Comparison of ENCODE assay signal across 20 mouse cellular contexts in the genomic region with DNA sequence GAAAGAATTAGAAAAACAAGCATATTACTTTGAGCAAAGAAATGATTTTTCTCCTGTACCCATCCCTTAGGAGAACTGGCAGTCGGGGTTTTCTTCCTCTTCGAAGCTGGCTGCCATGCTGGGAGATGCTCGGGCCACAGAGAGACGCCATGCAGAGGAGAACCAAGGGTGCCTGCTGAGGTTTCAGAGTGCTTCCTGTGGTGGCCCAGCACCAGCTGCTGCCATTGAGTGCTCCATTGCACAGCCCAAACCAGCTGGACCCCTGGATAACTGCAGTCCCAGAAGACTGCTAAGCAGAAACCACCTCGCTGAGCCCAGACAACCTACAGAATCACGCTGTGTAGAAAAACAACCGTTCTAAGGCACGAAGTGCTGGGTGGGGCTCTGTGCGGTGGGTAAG. TPM values are rescaled to one million over a fixed set of nuclear protein-coding genes. Genes with fewer than 3 reads are reported as not detected.
DNase-seq lines count a peak whose midpoint lies in the region; ATAC-seq and TF ChIP-seq lines count a peak whose summit lies in the region.
"Had no signal": no experiment of that assay in that cellular context is flagged by ENCODE, and none has a peak within 500 bp of the region (broad histone marks: within the 10 kb centered on the region; RNA-seq: fewer than 3 reads in every experiment).

No protein-coding gene starts in this region.

- H3K27me3 ChIP-seq in midbrain, embryonic 12.5 days = peaks cover 32% of the 10 kb centered on the region
- H3K27me3 ChIP-seq in midbrain, embryonic 10.5 days (ENCODE audit: low read depth, poor library complexity, severe bottlenecking) = peaks cover 60% of the 10 kb centered on the region
- peaks cover 25% of the 10 kb centered on the region; the same call in 1 of the 2 replicates for H3K27me3 ChIP-seq in hindbrain, embryonic 13.5 days
- H3K27me3 ChIP-seq in midbrain, postnatal 0 days (ENCODE audit: insufficient read depth, low read length) = no peaks in the 10 kb centered on the region

- WGBS in midbrain, embryonic 12.5 days = 9% methylated on average over 9 of the region's 9 CpGs
- WGBS in midbrain, embryonic 10.5 days = 11% methylated on average over 9 of the region's 9 CpGs
- WGBS in hindbrain, embryonic 13.5 days = 5% methylated on average over 9 of the region's 9 CpGs
- WGBS in midbrain, postnatal 0 days = 8% methylated on average over 9 of the region's 9 CpGs

- no peak overlapping the region for H3K4me3 ChIP-seq in midbrain, embryonic 12.5 days
- H3K4me3 ChIP-seq in midbrain, embryonic 10.5 days = no peak overlapping the region
- H3K4me3 ChIP-seq in hindbrain, embryonic 13.5 days = no peak overlapping the region
- no peak overlapping the region for H3K4me3 ChIP-seq in midbrain, postnatal 0 days (ENCODE audit: low read depth, low read length)
- H3K4me3 ChIP-seq: embryonic facial prominence, embryonic 10.5 days; erythroblast, embryonic 14.5 days; limb, embryonic 15.5 days had no signal

- intact Hi-C loops in left cerebral cortex, postnatal 25 days (cut with DNase I) = no loop called here

- H3K4me2 ChIP-seq in midbrain, embryonic 12.5 days (replicated peaks) = no peak overlapping the region
- H3K4me2 ChIP-seq in hindbrain, embryonic 13.5 days = no peak overlapping the region
- H3K4me2 ChIP-seq in midbrain, postnatal 0 days (ENCODE audit: low read depth, low read length, poor library complexity, severe bottlenecking) = no peak overlapping the region
- H3K4me2 ChIP-seq: limb, embryonic 15.5 days had no signal

- no peaks in the 10 kb centered on the region for H3K36me3 ChIP-seq in midbrain, embryonic 12.5 days
- no peaks in the 10 kb centered on the region for H3K36me3 ChIP-seq in midbrain, embryonic 10.5 days
- H3K36me3 ChIP-seq in hindbrain, embryonic 13.5 days = no peaks in the 10 kb centered on the region
- no peaks in the 10 kb centered on the region for H3K36me3 ChIP-seq in midbrain, postnatal 0 days (ENCODE audit: insufficient read depth, low read length)
- H3K36me3 ChIP-seq: embryonic facial prominence, embryonic 10.5 days; G1E; limb, embryonic 15.5 days had no signal

- ATAC-seq in midbrain, embryonic 12.5 days (ENCODE audit: low FRiP score, low read depth) = no peak
- no peak for ATAC-seq in hindbrain, embryonic 13.5 days (ENCODE audit: low FRiP score)
- ATAC-seq in midbrain, postnatal 0 days (ENCODE audit: low FRiP score) = no peak
- ATAC-seq: CD4-positive, CD25-positive, alpha-beta regulatory T cell, adult 4 months; inflammation-experienced regulatory T-cells, adult 6 months had no signal

- peak overlapping the region; percentile 30; the same call in 1 of the 2 replicates for H3K27ac ChIP-seq in midbrain, embryonic 12.5 days (replicated peaks)
- H3K27ac ChIP-seq in midbrain, embryonic 10.5 days (replicated peaks) = no peak overlapping the region
- peak overlapping the region; percentile 19; the same call in 1 of the 2 replicates for H3K27ac ChIP-seq in hindbrain, embryonic 13.5 days
- peak overlapping the region; percentile 26; the same call in 1 of the 2 replicates for H3K27ac ChIP-seq in midbrain, postnatal 0 days (ENCODE audit: low read depth, low read length)
- H3K27ac ChIP-seq: embryonic facial prominence, embryonic 10.5 days; limb, embryonic 15.5 days had no signal

- peaks cover 54% of the 10 kb centered on the region for H3K4me1 ChIP-seq in midbrain, embryonic 12.5 days
- peaks cover 62% of the 10 kb centered on the region for H3K4me1 ChIP-seq in midbrain, embryonic 10.5 days
- peaks cover 63% of the 10 kb centered on the region for H3K4me1 ChIP-seq in hindbrain, embryonic 13.5 days (replicated peaks)
- peaks cover 22% of the 10 kb centered on the region; the same call in 1 of the 2 replicates for H3K4me1 ChIP-seq in midbrain, postnatal 0 days (ENCODE audit: insufficient read depth, low read length)

- TF ChIP-seq CTCF in midbrain, postnatal 0 days (IDR thresholded peaks at IDR 0.05) = no peak

- H3K9me3 ChIP-seq in midbrain, embryonic 12.5 days = no peaks in the 10 kb centered on the region
- no peaks in the 10 kb centered on the region for H3K9me3 ChIP-seq in midbrain, embryonic 10.5 days (replicated peaks)
- H3K9me3 ChIP-seq in hindbrain, embryonic 13.5 days = no peaks in the 10 kb centered on the region
- no peaks in the 10 kb centered on the region for H3K9me3 ChIP-seq in midbrain, postnatal 0 days (ENCODE audit: low read length)
- H3K9me3 ChIP-seq: embryonic facial prominence, embryonic 10.5 days; G1E; limb, embryonic 15.5 days had no signal

- H3K9ac ChIP-seq in midbrain, embryonic 12.5 days (replicated peaks) = no peak overlapping the region
- H3K9ac ChIP-seq in hindbrain, embryonic 13.5 days = peak overlapping the region; percentile 47; the same call in 1 of the 2 replicates
- no peak overlapping the region for H3K9ac ChIP-seq in midbrain, postnatal 0 days (replicated peaks; ENCODE audit: low read length, poor library complexity, severe bottlenecking)
- H3K9ac ChIP-seq: limb, embryonic 15.5 days had no signal

- peak; percentile 13 for DNase-seq in cerebellum, adult 9-10 months
- no peak for DNase-seq in cerebellum, postnatal 10 days
- DNase-seq in midbrain, embryonic 10.5 days (ENCODE audit: low spot score) = no peak
- DNase-seq in midbrain, postnatal 0 days (ENCODE audit: low spot score) = no peak
- DNase-seq in left cerebral cortex, postnatal 25 days (ENCODE audit: low spot score in 2 of 2) = no peak
- no peak for DNase-seq in right cerebral cortex, postnatal 25 days
- DNase-seq: adrenal gland, postnatal 36 days; cerebellum, postnatal 14 days; gastrocnemius, postnatal 25 days; kidney, adult 8-10 months; lung, adult 18-20 months; right cerebral cortex, postnatal 14 days had no signal

RNA-seq across cellular contexts. Expression of a gene that starts 1.6 kb away (rescaled TPM):
- polyA plus RNA-seq in midbrain, embryonic 12.5 days (2016; fragmentation: Nextera tagmentation; extraction: Ambion mirVana) = 32.5 and 33.3 TPM in 2 replicates
- polyA plus RNA-seq in midbrain, embryonic 10.5 days (2016; fragmentation: Nextera tagmentation; extraction: Ambion mirVana) = 11.1 and 15.0 TPM in 2 replicates
- polyA plus RNA-seq in hindbrain, embryonic 13.5 days (2015; fragmentation: Nextera tagmentation; extraction: Ambion mirVana) = 24.7 and 26.6 TPM in 2 replicates
- 188 and 190 TPM in 2 replicates for total RNA-seq in midbrain, postnatal 0 days (2014; rRNA removed)
- 106 and 107 TPM in 2 replicates for polyA plus RNA-seq in midbrain, postnatal 0 days (2015; fragmentation: Nextera tagmentation; extraction: Ambion mirVana)
- 100 to 1,000 TPM; 188 to 230 TPM for total RNA-seq in left cerebral cortex, postnatal 25 days (2021)
- polyA plus RNA-seq: CD4-positive, CD25-positive, alpha-beta regulatory T cell, adult 4 months; erythroblast, embryonic 14.5 days; G1E; inflammation-experienced regulatory T-cells, adult 6 months had no signal
